Mouse (Mus musculus): ENCODE data around the gene Ppp1r18.

GRCm38 (mm10) chr17:35897644-35898573, 32.5 kb downstream of the Ppp1r18 start:
- TF ChIP-seq CTCF (IDR thresholded peaks at IDR 0.05; ENCODE audit: control insufficient read depth, insufficient read depth, low read length) (no peak), POLR2A (IDR thresholded peaks at IDR 0.05; ENCODE audit: borderline replicate concordance, control insufficient read depth, low read depth, low read length) (no peak)
